Mouse (Mus musculus) gastrocnemius, postnatal 36 days (tissue): ENCODE data around the gene Eif2s1. TPM values are rescaled to one million over a fixed set of nuclear protein-coding genes. Genes with fewer than 3 reads are reported as not detected.

Source experiments
- DNase-seq, 2 experiments: peaks; one replicate each; pipeline ENCODE4 v3.0.0; 2022
- intact Hi-C: fragments of 180-260 bp; cut with DNase I; formaldehyde crosslinking; loops from one replicate; pipeline ENCODE4 v1.15.1; 2025
- long read RNA-seq, 2 experiments: library from polyadenylated mRNA; stranded (forward); transcript quantifications; one replicate each; pipeline ENCODE4 v2.0.0; 2021
- total RNA-seq, 2 experiments: library from RNA; stranded (reverse); gene quantifications; 2 replicates each; pipeline ENCODE4 v1.2.3; 2021

The Eif2s1 gene
- 10 to 100 TPM; 33.8 to 38.3 TPM for total RNA-seq
- long read RNA-seq, experiment 1, transcript Eif2s1-201 (8 exons, 3,405 nt), result major isoform, 76 of 80 reads
- long read RNA-seq, experiment 1, partial matches to known transcripts, result 2 of 80 reads
- long read RNA-seq, experiment 1, other reads (novel, unspliced or antisense), result 2 of 80 reads
- long read RNA-seq, experiment 2, transcript Eif2s1-201 (8 exons, 3,405 nt), result major isoform, 92 of 96 reads
- long read RNA-seq, experiment 2, partial matches to known transcripts, result 3 of 96 reads
- long read RNA-seq, experiment 2, other reads (novel, unspliced or antisense), result 1 of 96 reads

DNA sequence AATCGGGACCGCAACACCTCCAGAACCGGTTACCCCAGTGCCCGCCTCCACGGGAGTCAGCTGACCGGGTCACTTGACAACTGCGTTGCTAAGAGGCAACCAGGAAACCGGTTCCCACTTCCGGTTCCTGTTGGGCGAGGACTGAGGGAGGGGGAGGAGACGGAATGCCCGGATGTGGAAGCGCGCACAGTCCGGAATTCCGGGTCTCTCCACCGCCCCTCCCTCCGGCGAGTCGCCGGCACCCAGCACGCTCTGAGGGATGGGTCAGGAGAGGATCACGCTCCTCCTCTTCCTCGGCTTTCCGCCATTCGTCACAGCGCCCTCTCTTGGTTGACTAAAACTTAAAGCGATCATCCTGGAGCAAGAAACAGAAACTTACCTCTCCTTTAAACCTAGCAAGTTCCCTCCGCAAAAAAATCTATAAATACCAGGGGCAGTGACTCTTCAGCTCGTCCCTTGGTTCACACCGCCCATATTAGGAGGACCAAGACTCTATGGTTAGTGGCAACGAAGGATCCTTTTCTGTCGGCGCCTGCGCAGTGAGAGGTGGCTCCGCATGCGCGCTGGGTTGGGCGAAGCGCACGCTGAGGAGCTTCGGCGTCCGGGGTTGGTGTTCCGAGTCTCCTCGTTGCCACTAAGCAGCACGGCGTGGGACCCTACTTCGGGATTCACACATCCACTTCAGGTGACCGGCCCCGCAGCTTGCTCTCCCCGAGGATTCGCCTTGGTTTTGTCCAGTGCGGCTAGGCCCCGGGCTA is at the start of gene Eif2s1, which contains the start of gene Atp6v1d:
Eif2s1 (plus strand) TSS at position 324 of the 758 bp plus-strand sequence.
Atp6v1d (minus strand) TSS at position 143 of the 758 bp plus-strand sequence.
- peak; percentile 93 to 97 for DNase-seq
- intact Hi-C loops, result loop anchor here (5.0 kb wide), 1 partner anchor 114 kb away; the partner anchor contains the start of gene Mpp5

DNA sequence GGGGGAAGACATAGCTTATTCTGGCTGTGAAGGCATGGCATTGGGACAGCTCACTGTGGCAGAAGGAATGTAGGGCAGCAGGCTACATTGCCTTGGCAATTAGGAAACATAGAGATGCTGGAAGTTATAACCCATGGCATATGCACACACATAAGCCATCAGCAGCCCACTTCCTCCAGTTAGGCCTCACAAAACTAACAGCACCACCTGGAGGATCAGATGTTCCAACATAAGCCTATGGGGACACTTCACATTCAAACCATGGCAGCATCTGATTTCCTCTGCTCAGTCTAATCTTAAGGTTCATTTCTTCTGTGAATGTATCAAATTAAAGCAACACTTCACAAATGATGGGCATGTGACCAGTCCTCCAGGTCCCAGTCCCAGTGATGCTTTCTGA is 47.2 kb upstream of the Eif2s1 start:
- DNase-seq, result no peak
- intact Hi-C loops, result no loop called here

GRCm38 (mm10) chr12:78834496-78834895 is 27.1 kb upstream of the Eif2s1 start:
- no peak for DNase-seq
- intact Hi-C loops, result loop anchor here (10.0 kb wide), 1 partner anchor 150 kb away; no protein-coding TSS in a partner anchor

- no peak for DNase-seq
- intact Hi-C loops, result loop anchor here (10.0 kb wide), 1 partner anchor 155 kb away; no protein-coding TSS in a partner anchor
Observed at GRCm38 (mm10) chr12:78839906-78840305, 21.7 kb upstream of the Eif2s1 start.

GRCm38 (mm10) chr12:78842429-78842828 is 19.2 kb upstream of the Eif2s1 start:
- intact Hi-C loops, result no loop called here
- no peak for DNase-seq

GRCm38 (mm10) chr12:78848246-78848645 is 13.4 kb upstream of the Eif2s1 start:
- intact Hi-C loops, result no loop called here
- DNase-seq, result no peak

DNA sequence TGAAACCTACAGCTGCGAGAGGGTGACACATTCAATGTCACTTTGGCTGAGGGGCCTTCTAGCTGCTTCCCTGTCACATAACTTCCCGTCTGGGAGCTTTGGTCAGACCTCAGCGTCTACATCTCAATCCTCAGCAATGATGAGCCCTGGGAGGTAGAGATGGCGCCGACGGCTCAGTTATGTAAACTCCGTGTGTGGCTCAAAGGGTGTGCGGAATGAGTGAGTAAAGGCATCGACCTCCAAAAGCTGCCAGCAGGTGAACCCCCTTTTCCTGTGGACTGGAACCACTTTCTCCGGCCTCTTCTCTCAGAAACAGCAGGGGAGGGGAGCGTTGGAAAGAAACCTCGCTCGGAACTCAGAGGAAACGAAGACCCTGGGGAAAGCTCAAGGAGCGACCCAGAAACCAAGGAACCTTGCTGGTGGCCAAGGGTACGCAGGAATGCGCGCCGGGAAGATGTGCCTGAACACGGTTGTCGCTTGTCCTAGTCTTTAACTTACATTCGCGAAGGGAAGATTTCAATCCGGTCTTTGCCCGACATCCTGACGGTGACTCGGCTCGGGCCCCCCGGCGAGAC is 611 bp upstream of the Eif2s1 start:
- intact Hi-C loops, result loop anchor here (5.0 kb wide), 1 partner anchor 114 kb away; the partner anchor contains the start of gene Mpp5
- no peak for DNase-seq

- no peak for DNase-seq
- intact Hi-C loops, result loop anchor here (5.0 kb wide), 1 partner anchor 115 kb away; the partner anchor contains the start of gene Mpp5
Observed at GRCm38 (mm10) chr12:78862254-78862730, 673 bp downstream of the Eif2s1 start.

DNA sequence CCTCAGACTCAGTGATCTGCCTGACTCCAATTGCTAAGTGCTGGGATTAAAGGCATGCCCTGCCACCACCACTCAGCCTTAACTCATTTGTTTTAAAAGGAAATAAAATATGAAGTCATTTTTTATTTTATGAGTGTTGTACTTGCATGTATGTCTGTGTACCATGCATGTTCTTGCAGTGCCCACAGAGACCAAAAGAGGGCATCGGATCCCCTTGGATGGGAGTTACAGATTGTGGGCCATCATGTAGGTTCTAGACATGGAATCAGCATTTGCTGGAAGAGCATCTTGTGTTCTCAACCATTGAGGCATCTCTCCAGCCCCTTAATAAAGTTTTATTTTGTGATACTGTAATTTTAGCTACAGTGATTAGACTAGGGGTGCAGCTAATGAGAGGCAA is 3.8 kb downstream of the Eif2s1 start:
- no peak for DNase-seq
- intact Hi-C loops, result no loop called here

DNA sequence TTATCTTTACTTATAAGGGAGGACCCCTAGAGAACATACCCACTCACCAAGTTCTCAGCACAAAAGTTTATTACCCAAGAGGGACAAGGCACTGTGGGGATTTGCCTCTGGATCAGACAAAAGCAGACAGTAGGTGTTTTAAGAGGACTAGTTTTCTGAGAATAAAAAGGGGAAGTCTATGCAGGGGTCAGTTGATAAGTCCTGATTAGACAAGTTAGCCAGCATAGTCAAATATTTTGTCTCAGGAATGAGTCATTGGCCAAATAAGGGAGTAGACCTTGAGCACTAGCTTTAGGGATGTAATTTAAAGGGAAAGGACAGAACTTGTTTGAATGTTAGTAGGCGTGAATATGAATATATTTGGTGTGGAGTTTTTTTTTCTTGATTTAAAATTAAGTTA is 6.5 kb downstream of the Eif2s1 start:
- intact Hi-C loops, result no loop called here
- DNase-seq, result no peak

- intact Hi-C loops, result no loop called here
- DNase-seq, result no peak
Observed at GRCm38 (mm10) chr12:78874581-78874980, 13.0 kb downstream of the Eif2s1 start.

- DNase-seq, result no peak
- intact Hi-C loops, result no loop called here
Observed at GRCm38 (mm10) chr12:78890062-78890461, 28.4 kb downstream of the Eif2s1 start.

DNA sequence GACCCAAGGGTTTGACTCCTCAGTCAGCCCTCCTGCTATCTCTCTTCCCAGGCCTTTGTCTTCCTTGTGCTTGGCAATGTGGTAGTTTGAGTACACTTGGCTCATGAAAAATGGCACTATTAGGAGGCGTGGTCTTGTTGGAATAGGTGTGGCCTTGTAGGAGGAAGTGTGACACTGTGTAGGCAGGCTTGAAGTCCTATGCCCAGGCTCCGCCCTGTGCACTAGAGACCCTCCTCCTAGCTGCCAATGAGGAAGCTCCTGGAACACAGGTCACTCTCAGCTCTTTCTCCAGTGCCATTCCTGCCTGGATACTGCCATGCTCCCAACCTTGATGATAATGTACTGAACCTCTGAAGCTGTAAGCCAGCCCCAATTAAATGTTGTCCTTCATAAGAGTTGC is 29.5 kb downstream of the Eif2s1 start:
- DNase-seq, result no peak
- intact Hi-C loops, result no loop called here

GRCm38 (mm10) chr12:78897861-78898260 is 36.2 kb downstream of the Eif2s1 start:
- DNase-seq, result no peak
- intact Hi-C loops, result no loop called here

DNA sequence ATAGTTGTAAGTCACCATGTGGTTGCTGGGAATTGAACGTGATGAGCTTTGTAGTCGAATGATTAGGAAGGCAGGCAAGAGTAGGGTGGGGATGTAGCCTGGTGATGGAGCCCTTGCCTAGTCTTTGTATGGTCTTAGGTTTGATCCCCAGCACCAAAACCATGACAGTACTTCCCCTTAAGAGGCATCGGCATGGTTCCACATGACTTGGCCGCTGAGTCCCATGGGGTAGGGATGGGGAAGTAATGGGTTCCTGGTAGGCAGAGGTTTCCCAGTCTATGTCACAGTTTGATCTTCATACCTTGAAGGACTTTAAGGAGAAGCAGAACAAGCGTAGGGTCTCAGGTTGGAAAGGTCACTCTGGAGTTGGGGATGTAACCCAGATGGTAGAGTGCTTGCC is 39.8 kb downstream of the Eif2s1 start:
- intact Hi-C loops, result no loop called here
- DNase-seq, result no peak

DNA sequence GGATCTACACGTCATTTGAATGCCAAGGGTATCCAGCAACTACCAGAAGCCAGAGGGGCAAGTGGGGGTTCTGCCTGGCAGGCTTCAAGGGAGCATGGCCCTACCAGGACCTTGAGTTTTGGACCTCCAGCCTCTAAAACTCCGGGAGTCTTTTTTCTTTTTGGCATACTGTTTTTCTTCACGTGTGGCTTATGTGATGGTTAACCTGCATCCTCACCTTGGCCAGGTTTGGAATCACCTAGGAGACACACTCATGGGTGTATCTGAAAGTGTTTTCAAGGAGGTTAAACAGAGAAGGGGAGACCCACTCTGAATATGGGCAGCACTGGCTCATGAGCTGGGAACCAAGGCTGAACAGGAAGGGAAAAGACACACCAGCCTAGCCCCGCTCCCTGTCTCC is 41.7 kb downstream of the Eif2s1 start:
- intact Hi-C loops, result no loop called here
- DNase-seq, result no peak

DNA sequence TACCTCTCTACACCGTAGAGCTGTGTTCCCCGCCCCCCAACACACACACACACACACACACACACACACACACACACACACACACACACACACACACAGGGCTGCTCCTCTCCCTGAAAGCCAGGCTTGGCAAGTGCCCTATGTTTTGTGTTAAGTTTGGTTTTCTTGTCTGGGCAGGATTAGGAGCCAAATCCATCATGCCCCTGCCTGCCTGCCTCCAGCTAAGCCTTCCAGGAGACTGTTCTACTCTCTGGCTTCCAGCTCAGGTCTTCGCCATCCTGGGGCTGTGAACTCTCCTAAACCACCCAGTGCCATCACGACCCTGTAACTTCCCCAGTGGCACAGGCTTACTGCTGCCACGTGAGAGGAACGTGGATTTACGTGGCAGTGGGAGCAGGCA is 42.9 kb downstream of the Eif2s1 start:
- intact Hi-C loops, result no loop called here
- no peak for DNase-seq

DNA sequence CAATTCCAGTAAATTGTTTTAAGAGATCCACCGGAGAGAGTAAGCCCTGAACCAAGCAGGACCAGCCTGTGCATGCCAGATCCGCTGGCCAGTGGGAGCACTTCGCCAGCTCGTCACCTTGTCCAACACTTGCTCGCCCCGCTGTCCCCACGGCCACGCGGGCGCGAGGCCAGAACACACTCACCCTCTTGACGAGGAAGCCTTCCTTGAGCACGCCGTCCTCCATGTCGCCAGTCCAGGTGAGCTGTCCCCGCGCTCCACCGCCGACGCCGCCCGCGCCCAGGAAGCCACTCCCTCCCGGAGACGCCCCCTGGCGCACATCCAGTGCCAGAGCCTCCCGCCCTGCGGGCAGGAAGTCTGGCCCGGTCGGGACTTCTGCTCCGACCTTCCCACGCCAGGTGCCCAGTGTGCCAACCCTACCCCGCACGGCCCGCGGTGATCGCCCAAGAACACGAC is 45.1 kb downstream of the Eif2s1 start, which contains the start of gene Plek2:
Plek2 (minus strand) TSS at position 258 of the 456 bp plus-strand sequence.
- peak in 1 of 2 experiments; percentile 36 for DNase-seq
- intact Hi-C loops, result no loop called here

GRCm38 (mm10) chr12:78908081-78908605 is 46.5 kb downstream of the Eif2s1 start:
- intact Hi-C loops, result no loop called here

DNA sequence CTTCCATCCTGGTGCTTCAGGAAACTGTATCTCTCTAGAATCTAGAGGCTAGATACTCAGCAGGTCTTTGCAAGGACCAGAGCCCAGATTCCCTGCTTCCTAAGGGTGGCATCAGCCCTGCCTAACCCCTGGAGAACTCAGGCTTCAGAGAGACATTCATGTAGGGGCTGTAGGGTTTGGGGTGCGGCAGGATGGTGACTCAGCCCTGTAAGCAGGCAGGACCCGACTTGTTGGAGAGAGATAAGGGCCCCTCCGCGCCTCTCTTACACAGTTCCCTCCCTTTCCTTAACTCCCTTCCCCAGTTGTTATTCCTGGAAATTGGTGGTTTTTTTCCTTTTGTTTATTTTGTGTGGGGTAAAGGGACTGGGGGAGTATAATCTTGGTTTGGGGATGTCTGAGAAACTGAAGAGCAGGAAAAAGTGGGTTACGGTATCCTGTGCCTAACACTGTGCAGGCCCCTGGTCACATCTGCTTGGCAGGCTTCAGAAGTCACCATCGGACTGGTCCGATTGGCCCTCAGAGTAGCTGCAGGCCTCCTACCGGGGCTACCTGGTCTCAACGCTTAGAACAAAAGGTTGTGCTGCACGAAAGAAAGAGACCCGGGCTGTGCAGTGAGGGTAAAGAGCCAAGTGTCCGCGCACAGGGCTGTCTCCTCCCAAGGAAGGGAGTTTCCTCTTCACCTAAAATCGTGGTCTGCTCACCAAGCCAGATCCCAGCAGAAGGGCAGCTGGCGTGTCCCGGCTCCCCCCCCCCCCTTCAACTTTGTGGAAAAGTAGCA is 49.3 kb downstream of the Eif2s1 start:
- no peak for DNase-seq
- intact Hi-C loops, result no loop called here

More at GRCm38 (mm10) chr12:78908081-78908605, 46.5 kb downstream of the Eif2s1 start:
- DNase-seq, result no peak
